Mouse (Mus musculus): ENCODE measurements around the gene Hpca.

DNA sequence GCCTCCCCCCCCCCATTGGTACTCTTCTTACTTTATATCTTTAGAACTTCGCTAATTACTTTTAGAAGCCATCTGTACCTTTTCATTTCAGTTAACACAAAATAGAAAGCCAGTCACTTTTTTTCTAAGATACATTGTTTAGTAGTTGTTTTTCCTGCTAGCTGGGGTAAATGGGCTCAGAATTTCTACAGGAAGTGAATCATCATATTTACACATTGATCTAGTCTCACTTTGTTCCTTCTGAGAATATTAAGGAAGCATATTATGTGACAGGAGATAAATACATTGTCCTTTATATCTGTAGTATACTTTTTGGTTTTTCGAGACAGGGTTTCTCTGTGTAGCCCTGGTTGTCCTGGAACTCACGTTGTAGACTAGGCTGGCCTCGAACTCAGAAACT is 53.0 kb downstream of the Hpca start:
- no peak for TF ChIP-seq FLI1 (IDR thresholded peaks at IDR 0.05; ENCODE audit: low read length)
- TF ChIP-seq GATA1 (IDR thresholded peaks at IDR 0.05; ENCODE audit: borderline replicate concordance, low read length) = no peak

Data from megakaryocyte, embryonic 14.5 days (primary cell).